Mouse (Mus musculus) ES-Bruce4 (cell line): Measurements from ENCODE around the gene Dlgap4.

Source experiments
- CTCF ChIP-seq: IDR thresholded peaks from one replicate; pipeline ENCODE4 v1.8.1; 2011; ENCODE audit warnings: low read depth, low read length
- EP300 ChIP-seq: IDR thresholded peaks from 2 replicates; pipeline ENCODE4 v1.6.1; 2011; ENCODE audit warnings: low read depth, low read length; ENCODE audit not compliant: insufficient read depth
- POLR2A ChIP-seq: IDR thresholded peaks from one replicate; pipeline ENCODE4 v1.8.1; 2011; ENCODE audit warnings: low read length; ENCODE audit not compliant: insufficient read depth

- TF ChIP-seq CTCF (no peak), POLR2A (no peak), EP300 (no peak)
Observed at GRCm38 (mm10) chr2:156780129-156780528, 166.6 kb downstream of the Dlgap4 start.
